Comparison of ENCODE assay signal across 21 mouse cellular contexts in the genomic region with DNA sequence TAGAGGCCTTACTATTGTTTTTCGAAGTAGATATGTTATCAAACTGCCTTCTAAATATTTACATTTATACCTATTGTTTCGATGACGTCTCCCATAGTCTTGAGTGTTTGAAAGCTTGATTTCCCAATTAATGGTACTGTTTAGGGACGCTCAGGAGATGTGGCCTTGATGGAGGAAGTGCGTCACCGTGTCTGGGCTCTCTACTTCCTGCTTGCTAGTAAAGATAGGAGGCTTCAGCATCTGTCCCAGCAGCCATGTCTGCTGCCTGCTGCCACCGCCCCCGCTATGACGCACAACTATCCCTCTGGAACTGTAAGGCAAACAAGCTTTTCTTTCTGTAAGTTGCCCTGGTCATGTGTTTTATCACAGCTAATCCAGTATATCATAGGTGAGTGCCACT.
"Had no signal": no experiment of that assay in that cellular context is flagged by ENCODE, and none has a peak within 500 bp of the region (broad histone marks: within the 10 kb centered on the region; RNA-seq: fewer than 3 reads in every experiment).

No protein-coding gene starts in this region.

- ATAC-seq: liver, postnatal 0 days; midbrain, embryonic 15.5 days had no signal

- H3K9ac ChIP-seq: kidney, embryonic 15.5 days; limb, embryonic 12.5 days; limb, embryonic 15.5 days; liver, embryonic 14.5 days; liver, postnatal 0 days; lung, embryonic 14.5 days; midbrain, embryonic 12.5 days; midbrain, embryonic 15.5 days; neural tube, embryonic 13.5 days; stomach, embryonic 15.5 days had no signal

- H3K9me3 ChIP-seq: kidney, embryonic 15.5 days; midbrain, embryonic 15.5 days; neural tube, embryonic 13.5 days; stomach, embryonic 15.5 days had no signal

- H3K27me3 ChIP-seq: kidney, embryonic 15.5 days; limb, embryonic 12.5 days; limb, embryonic 15.5 days; midbrain, embryonic 12.5 days; midbrain, embryonic 15.5 days; neural tube, embryonic 13.5 days; stomach, embryonic 15.5 days had no signal

- H3K4me3 ChIP-seq: kidney, embryonic 15.5 days; left cerebral cortex, adult 2 months; limb, embryonic 12.5 days; limb, embryonic 15.5 days; midbrain, embryonic 12.5 days; midbrain, embryonic 15.5 days; myocyte; neural tube, embryonic 13.5 days; stomach, embryonic 15.5 days had no signal

- H3K4me2 ChIP-seq: kidney, embryonic 15.5 days; limb, embryonic 12.5 days; limb, embryonic 15.5 days; liver, embryonic 11.5 days; lung, embryonic 14.5 days; midbrain, embryonic 12.5 days; midbrain, embryonic 15.5 days; neural tube, embryonic 13.5 days; stomach, embryonic 15.5 days had no signal

- H3K27ac ChIP-seq: kidney, embryonic 15.5 days; left cerebral cortex, adult 2 months; limb, embryonic 12.5 days; limb, embryonic 15.5 days; liver, embryonic 14.5 days; midbrain, embryonic 15.5 days; neural tube, embryonic 13.5 days; stomach, embryonic 15.5 days had no signal

- H3K36me3 ChIP-seq: kidney, embryonic 15.5 days; limb, embryonic 12.5 days; limb, embryonic 15.5 days; midbrain, embryonic 12.5 days; midbrain, embryonic 15.5 days; neural tube, embryonic 13.5 days; stomach, embryonic 15.5 days had no signal

- DNase-seq: kidney, adult 11 months; kidney, adult 8-10 months; kidney, postnatal 10 days; kidney, postnatal 36 days; layer of hippocampus, postnatal 36 days; left cerebral cortex, postnatal 4 days; liver, postnatal 0 days; lung, embryonic 14.5 days; lung, postnatal 10 days; thymus, postnatal 4 days had no signal
